Mouse (Mus musculus): ENCODE data around the gene Ppp2r5c.

The Ppp2r5c gene

GRCm38 (mm10) chr12:110511856-110512433 is 65.0 kb downstream of the Ppp2r5c start:
- no peak for DNase-seq (ENCODE audit: low read depth, low spot score)

- DNase-seq (ENCODE audit: low read depth, low spot score), result no peak
Measured at GRCm38 (mm10) chr12:110512884-110513283, 66.0 kb downstream of the Ppp2r5c start.

- no peak for DNase-seq (ENCODE audit: low read depth, low spot score)
Measured at GRCm38 (mm10) chr12:110515676-110516075, 68.8 kb downstream of the Ppp2r5c start.

- no peak for DNase-seq (ENCODE audit: low read depth, low spot score)
Measured at GRCm38 (mm10) chr12:110520236-110520987, 73.5 kb downstream of the Ppp2r5c start.

- no peak for DNase-seq (ENCODE audit: low read depth, low spot score)
Measured at GRCm38 (mm10) chr12:110523526-110523925, 76.6 kb downstream of the Ppp2r5c start.

- DNase-seq (ENCODE audit: low read depth, low spot score), result no peak
Measured at GRCm38 (mm10) chr12:110532711-110533110, 85.8 kb downstream of the Ppp2r5c start.

- no peak for DNase-seq (ENCODE audit: low read depth, low spot score)
Measured at GRCm38 (mm10) chr12:110533151-110533550, 86.2 kb downstream of the Ppp2r5c start.

GRCm38 (mm10) chr12:110533832-110534231 is 86.9 kb downstream of the Ppp2r5c start:
- no peak for DNase-seq (ENCODE audit: low read depth, low spot score)

- DNase-seq (ENCODE audit: low read depth, low spot score), result no peak
Measured at GRCm38 (mm10) chr12:110535361-110535760, 88.4 kb downstream of the Ppp2r5c start.

- DNase-seq (ENCODE audit: low read depth, low spot score), result no peak
Measured at GRCm38 (mm10) chr12:110537751-110538150, 90.8 kb downstream of the Ppp2r5c start.

GRCm38 (mm10) chr12:110539346-110539745 is 92.4 kb downstream of the Ppp2r5c start:
- DNase-seq (ENCODE audit: low read depth, low spot score), result no peak

GRCm38 (mm10) chr12:110539798-110540197 is 92.9 kb downstream of the Ppp2r5c start:
- no peak for DNase-seq (ENCODE audit: low read depth, low spot score)

GRCm38 (mm10) chr12:110540273-110540672 is 93.4 kb downstream of the Ppp2r5c start:
- no peak for DNase-seq (ENCODE audit: low read depth, low spot score)

GRCm38 (mm10) chr12:110541001-110541400 is 94.1 kb downstream of the Ppp2r5c start:
- DNase-seq (ENCODE audit: low read depth, low spot score), result no peak

GRCm38 (mm10) chr12:110541528-110541927 is 94.6 kb downstream of the Ppp2r5c start:
- DNase-seq (ENCODE audit: low read depth, low spot score), result no peak

GRCm38 (mm10) chr12:110545040-110545701 is 98.3 kb downstream of the Ppp2r5c start:
- DNase-seq (ENCODE audit: low read depth, low spot score), result no peak

GRCm38 (mm10) chr12:110547573-110547972 is 100.7 kb downstream of the Ppp2r5c start:
- no peak for DNase-seq (ENCODE audit: low read depth, low spot score)

- DNase-seq (ENCODE audit: low read depth, low spot score), result no peak
Measured at GRCm38 (mm10) chr12:110549437-110550112, 102.7 kb downstream of the Ppp2r5c start.

GRCm38 (mm10) chr12:110550364-110550763 is 103.4 kb downstream of the Ppp2r5c start:
- DNase-seq (ENCODE audit: low read depth, low spot score), result no peak

GRCm38 (mm10) chr12:110552113-110552512 is 105.2 kb downstream of the Ppp2r5c start:
- no peak for DNase-seq (ENCODE audit: low read depth, low spot score)

GRCm38 (mm10) chr12:110553362-110553761 is 106.4 kb downstream of the Ppp2r5c start:
- DNase-seq (ENCODE audit: low read depth, low spot score), result no peak
